Mouse (Mus musculus): ENCODE results near the gene Wipf1. TPM values are rescaled to one million over a fixed set of nuclear protein-coding genes. Genes with fewer than 3 reads are reported as not detected.
A peak's percentile ranks its signal among the peaks of the same experiment; 100 is the strongest.

Wipf1 gene
- total RNA-seq, 2 experiments from 2014 or later = 9.7 to 10.8 TPM

- DNase-seq (ENCODE audit: low spot score in 2 of 2) = no peak
Observed at GRCm38 (mm10) chr2:73387806-73388205, 141.7 kb downstream of the Wipf1 start.

- DNase-seq (ENCODE audit: low spot score in 2 of 2) = peak; percentile 98
Observed at GRCm38 (mm10) chr2:73386356-73387046, 143.0 kb downstream of the Wipf1 start, which contains the start of gene Gpr155. TSS of gene Gpr155 (minus strand) at chr2:73386572.

- DNase-seq (ENCODE audit: low spot score in 2 of 2) = no peak
Observed at GRCm38 (mm10) chr2:73385641-73386355, 143.7 kb downstream of the Wipf1 start.

GRCm38 (mm10) chr2:73385172-73385571 lies 144.4 kb downstream of the Wipf1 start:
- DNase-seq (ENCODE audit: low spot score in 2 of 2) = no peak

- DNase-seq (ENCODE audit: low spot score in 2 of 2) = no peak
Observed at GRCm38 (mm10) chr2:73380298-73380975, 149.1 kb downstream of the Wipf1 start.

- no peak for DNase-seq (ENCODE audit: low spot score in 2 of 2)
Observed at GRCm38 (mm10) chr2:73379656-73380055, 149.9 kb downstream of the Wipf1 start.

Other genes starting within 250 kb of the Wipf1 start
- 10 to 100 TPM; 12.1 to 12.6 TPM for gene Scrn3, start 217.1 kb downstream of the Wipf1 start, total RNA-seq (2021)
- 10 to 100 TPM; 22.8 to 26.7 TPM for gene Cir1, start 217.0 kb downstream of the Wipf1 start, total RNA-seq (2021)
- gene Gpr155, start 143.2 kb downstream of the Wipf1 start, total RNA-seq (2021) = 10 to 100 TPM; 36.2 to 40.1 TPM
- under 1 TPM; 0.18 to 0.39 TPM for gene Chrna1, start 50.6 kb upstream of the Wipf1 start, total RNA-seq (2021)
- 100 to 1,000 TPM; 697 to 727 TPM for gene Chn1, start 245.6 kb upstream of the Wipf1 start, total RNA-seq (2021)

Measured in layer of hippocampus, postnatal 10 days (tissue).